Mouse (Mus musculus): Measurements from ENCODE around the gene Klf12. TPM values are rescaled to one million over a fixed set of nuclear protein-coding genes. Genes with fewer than 3 reads are reported as not detected.

The Klf12 gene
- polyA plus RNA-seq, 1 experiment from 2014 or later = 15.4 TPM

DNA sequence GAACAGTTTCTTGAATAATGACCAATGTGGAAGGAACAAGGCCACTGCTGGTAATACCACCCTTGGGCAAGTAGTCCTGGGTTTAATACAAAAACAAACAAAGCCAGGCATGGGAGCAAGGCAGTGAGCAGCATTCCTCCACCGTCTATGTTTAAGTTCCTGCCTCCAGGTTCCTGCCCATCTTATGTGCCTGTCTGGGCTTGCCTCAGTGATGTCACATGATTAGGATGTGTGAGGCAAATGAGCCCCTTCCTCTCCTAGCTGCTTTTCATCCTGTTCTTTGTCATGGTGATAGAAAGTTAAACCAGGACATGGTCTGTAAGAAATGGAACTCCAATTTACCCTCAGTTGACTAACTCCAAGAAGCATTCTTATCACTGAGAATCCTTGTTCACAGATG lies 16.4 kb upstream of the Klf12 start:
- WGBS = 82% methylated on average over 1 of the region's 1 CpGs

DNA sequence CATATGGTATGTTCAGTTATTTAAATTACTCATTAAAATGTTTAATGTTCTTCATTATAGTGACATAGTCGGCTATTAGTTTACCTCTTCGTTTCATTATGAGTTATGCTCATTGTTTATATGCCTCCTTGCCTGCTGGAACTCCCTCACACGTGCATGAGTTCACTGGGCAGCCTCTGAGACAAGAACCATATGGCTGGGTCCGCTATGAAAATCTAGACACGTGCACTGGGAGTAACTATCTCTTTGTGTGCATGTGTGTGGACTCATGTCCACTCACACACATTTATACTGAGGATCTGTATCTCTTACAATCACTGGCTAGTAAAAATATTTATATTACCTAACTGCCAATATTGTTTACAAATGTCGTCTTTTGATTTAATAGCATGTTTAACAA lies 14.4 kb upstream of the Klf12 start:
- DNase-seq (peak; percentile 77), ATAC-seq (ENCODE audit: insufficient read depth) (peak; percentile 95)

More for the DNA sequence above, 16.4 kb upstream of the Klf12 start:
- Histone ChIP-seq H3K9me3 (ENCODE audit: low read depth, low read length) (no peaks in the 10 kb centered on the region), H3K4me3 (ENCODE audit: low read depth, low read length) (no peak overlapping the region), H3K4me2 (no peak overlapping the region), H3K9ac (no peak overlapping the region), H3K4me1 (ENCODE audit: insufficient read depth) (no peaks in the 10 kb centered on the region), H3K36me3 (ENCODE audit: insufficient read depth) (no peaks in the 10 kb centered on the region), H3K27me3 (ENCODE audit: insufficient read depth, low read length) (no peaks in the 10 kb centered on the region), H3K27ac (ENCODE audit: low read depth) (no peak overlapping the region)
- DNase-seq (no peak), ATAC-seq (ENCODE audit: insufficient read depth) (no peak)
- TF ChIP-seq CTCF (IDR thresholded peaks at IDR 0.05; ENCODE audit: low read depth) = no peak

DNA sequence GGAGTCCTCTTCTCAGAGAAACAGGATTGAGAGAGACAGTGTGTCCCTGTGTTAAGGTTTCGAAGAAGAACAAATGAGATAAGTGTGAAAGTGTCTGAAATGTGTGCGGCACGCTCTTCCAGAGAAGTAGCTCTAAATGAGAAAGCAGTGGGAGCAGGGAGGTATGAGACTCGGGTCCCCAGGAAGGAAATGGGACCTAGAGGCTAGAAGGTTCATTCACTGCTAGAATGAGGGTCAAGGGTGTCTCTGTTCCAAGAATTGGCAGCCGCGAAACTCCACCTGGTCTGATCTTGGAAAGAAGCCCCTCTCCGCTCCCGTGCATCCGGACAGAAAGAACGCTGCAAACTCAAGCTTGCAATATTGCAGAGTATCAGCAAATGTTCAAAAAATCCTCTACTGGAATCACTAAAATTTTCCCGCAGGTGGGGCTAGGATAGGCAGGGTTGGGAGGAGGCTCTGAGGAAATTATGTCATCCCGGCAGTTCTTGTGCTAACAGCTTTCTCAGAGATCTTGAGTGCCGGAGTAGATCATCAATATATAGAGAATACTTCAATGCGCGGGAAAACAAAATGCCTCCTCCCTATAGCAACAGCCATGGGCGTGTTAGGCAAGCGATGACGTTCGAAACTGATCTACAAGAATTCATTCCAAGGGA lies 2.2 kb upstream of the Klf12 start:
- WGBS = 6% methylated on average over 19 of the region's 19 CpGs

More for the DNA sequence above, 14.4 kb upstream of the Klf12 start:
- no peak overlapping the region for H3K4me2 ChIP-seq
- no peak overlapping the region for H3K4me3 ChIP-seq (ENCODE audit: low read depth, low read length)
- WGBS = 31% methylated on average over 6 of the region's 6 CpGs
- no peaks in the 10 kb centered on the region for H3K36me3 ChIP-seq (ENCODE audit: insufficient read depth)
- TF ChIP-seq CTCF (IDR thresholded peaks at IDR 0.05; ENCODE audit: low read depth) = no peak
- no peak overlapping the region for H3K27ac ChIP-seq (ENCODE audit: low read depth)
- no peaks in the 10 kb centered on the region for H3K9me3 ChIP-seq (ENCODE audit: low read depth, low read length)
- H3K9ac ChIP-seq = no peak overlapping the region
- H3K27me3 ChIP-seq (ENCODE audit: insufficient read depth, low read length) = no peaks in the 10 kb centered on the region
- no peaks in the 10 kb centered on the region for H3K4me1 ChIP-seq (ENCODE audit: insufficient read depth)

DNA sequence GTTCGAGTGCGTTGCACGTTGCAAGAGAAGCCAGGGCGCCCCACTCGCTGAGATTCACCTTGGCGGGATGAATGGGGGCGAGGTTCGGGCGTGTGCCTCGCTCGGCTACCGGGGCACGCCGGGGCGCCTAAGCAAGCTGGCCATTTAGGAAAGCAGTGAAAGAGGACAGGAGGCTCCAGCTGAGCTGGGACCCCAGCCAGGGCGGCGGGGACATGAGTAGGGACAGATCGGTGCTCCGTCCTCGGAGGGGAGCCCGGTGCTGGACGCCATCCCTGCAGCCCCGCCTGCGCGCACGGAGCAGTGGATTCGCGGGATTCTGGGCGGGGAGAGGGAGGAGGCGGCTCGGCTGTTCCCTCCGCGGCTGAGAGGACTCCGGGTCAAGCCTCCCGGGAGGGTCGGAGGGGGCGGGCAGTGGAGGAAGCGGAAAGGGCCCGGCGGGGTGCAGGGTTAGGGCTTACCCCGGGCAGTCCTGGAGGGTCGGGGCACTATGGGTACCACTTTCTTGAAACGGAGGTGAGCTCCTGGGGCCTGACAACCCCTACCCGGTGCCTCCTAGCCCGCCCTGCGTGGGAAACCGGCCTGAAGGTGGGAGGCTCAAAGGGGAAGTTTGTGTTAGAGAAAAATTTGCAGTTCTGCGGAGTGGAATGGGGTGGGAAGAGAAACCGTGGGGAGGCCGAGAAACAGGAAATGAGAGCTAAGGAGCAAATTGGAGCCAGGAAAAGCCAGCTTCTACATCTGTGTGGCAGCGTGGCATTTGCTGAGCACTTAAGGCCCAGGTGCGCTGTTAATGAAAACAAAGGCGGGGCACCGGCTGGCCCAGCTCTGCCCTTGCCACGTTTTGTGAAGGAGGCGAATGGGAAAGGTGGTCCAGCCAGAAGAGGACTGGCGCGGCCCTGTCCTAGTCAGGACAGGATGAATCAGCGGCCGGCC lies 1.4 kb upstream of the Klf12 start:
- Histone ChIP-seq H3K27me3 (ENCODE audit: insufficient read depth, low read length) (no peaks in the 10 kb centered on the region), H3K4me1 (ENCODE audit: insufficient read depth) (peaks cover 5% of the 10 kb centered on the region; the same call in 1 of the 2 replicates), H3K9ac (peak overlapping the region; percentile 68), H3K27ac (ENCODE audit: low read depth) (peak overlapping the region; percentile 94), H3K4me3 (ENCODE audit: low read depth, low read length) (peak overlapping the region; percentile 66), H3K4me2 (peak overlapping the region; percentile 82), H3K9me3 (ENCODE audit: low read depth, low read length) (no peaks in the 10 kb centered on the region), H3K36me3 (ENCODE audit: insufficient read depth) (no peaks in the 10 kb centered on the region)
- no peak for TF ChIP-seq CTCF (IDR thresholded peaks at IDR 0.05; ENCODE audit: low read depth)
- DNase-seq (peak; percentile 82), ATAC-seq (ENCODE audit: insufficient read depth) (peak; percentile 44)
- under 1% methylated on average over 60 of the region's 60 CpGs for WGBS

More for the DNA sequence above, 2.2 kb upstream of the Klf12 start:
- ATAC-seq (ENCODE audit: insufficient read depth) = no peak
- Histone ChIP-seq H3K4me1 (ENCODE audit: insufficient read depth) (peaks cover 5% of the 10 kb centered on the region; the same call in 1 of the 2 replicates), H3K27me3 (ENCODE audit: insufficient read depth, low read length) (no peaks in the 10 kb centered on the region), H3K9me3 (ENCODE audit: low read depth, low read length) (no peaks in the 10 kb centered on the region), H3K27ac (ENCODE audit: low read depth) (peak overlapping the region; percentile 94), H3K4me3 (ENCODE audit: low read depth, low read length) (peak overlapping the region; percentile 66), H3K4me2 (peak overlapping the region; percentile 82), H3K9ac (peak overlapping the region; percentile 68), H3K36me3 (ENCODE audit: insufficient read depth) (no peaks in the 10 kb centered on the region)
- DNase-seq = peak; percentile 42
- no peak for TF ChIP-seq CTCF (IDR thresholded peaks at IDR 0.05; ENCODE audit: low read depth)

DNA sequence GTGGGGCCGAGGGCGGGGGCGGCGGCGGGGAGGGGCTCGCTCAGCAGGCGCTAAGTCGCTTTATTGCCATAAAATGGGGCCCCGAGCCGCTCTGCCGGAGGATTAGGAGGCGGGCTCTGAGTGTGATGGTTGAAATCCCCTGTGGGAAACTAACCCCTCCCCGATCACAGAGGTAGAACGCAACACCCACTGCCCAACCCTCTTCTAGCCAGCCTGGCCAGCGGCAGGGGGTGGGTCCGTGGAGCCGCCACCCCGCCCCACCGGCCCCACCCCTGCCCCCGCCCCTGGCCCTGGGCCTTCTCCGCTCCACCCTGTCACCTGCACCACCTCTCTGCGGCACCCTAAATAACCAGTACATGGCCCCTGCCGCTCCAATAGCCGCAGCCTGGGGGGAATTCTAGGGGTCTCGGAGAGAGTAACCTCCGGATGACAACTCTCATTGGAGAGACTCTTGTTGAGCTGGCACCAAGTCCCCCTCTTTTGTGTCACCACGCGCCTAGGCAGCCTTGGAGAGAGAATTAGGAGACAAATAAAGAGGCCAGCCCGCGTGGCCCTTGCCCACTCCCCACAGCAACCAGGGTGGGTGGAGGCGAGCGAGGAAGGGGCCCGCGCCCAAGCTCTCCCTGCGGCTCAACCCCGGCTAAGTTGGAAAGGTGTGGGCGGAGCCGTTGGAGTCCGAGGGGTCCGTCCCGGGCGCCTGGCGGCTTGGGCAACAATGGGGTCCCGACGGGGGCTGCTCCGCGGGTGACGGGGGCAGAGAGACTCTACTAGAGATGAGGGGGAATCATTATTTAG lies 579 bp upstream of the Klf12 start:
- peak overlapping the region; percentile 68 for H3K9ac ChIP-seq
- H3K4me3 ChIP-seq (ENCODE audit: low read depth, low read length) = peak overlapping the region; percentile 66
- no peaks in the 10 kb centered on the region for H3K9me3 ChIP-seq (ENCODE audit: low read depth, low read length)
- peak; percentile 92 for DNase-seq
- peak overlapping the region; percentile 82 for H3K4me2 ChIP-seq
- no peaks in the 10 kb centered on the region for H3K36me3 ChIP-seq (ENCODE audit: insufficient read depth)
- peak overlapping the region; percentile 94 for H3K27ac ChIP-seq (ENCODE audit: low read depth)
- 1% methylated on average over 45 of the region's 48 CpGs for WGBS
- peak; percentile 89 for ATAC-seq (ENCODE audit: insufficient read depth)
- no peak for TF ChIP-seq CTCF (IDR thresholded peaks at IDR 0.05; ENCODE audit: low read depth)
- peaks cover 5% of the 10 kb centered on the region; the same call in 1 of the 2 replicates for H3K4me1 ChIP-seq (ENCODE audit: insufficient read depth)
- H3K27me3 ChIP-seq (ENCODE audit: insufficient read depth, low read length) = no peaks in the 10 kb centered on the region

DNA sequence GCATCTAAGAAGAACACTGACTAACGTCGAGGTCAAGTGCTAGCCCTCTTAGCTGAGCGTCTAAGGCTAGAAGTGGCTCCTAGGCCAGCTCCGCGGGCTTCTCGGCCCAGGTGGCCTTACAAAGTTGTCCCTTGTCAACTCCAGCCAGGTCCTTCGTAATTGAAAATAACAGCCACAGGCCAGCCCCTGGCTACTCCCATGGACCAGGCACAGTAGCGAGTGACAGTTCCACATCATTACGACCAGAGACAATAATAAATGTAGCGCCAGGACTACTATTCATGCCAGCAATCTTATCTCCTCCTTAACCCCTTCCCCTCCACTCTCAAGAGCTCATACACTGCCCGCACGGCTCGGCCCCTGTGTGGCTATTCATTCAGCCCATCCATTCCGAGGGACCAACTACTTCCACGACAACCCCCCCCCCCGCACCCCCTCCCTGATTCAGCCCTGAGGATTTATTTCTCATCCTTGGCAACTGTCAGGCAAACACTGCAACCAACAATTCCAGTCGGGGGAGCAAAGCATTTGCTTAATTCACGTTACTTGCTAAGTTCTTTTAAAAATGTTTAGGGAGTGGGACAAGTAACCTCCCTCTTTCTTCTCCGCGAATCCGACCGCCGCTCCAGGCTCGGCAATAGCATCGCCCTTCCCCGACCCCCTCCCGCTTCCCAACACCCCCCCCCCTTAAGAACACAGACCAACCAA lies 914 bp downstream of the Klf12 start:
- Histone ChIP-seq H3K9ac (peak overlapping the region; percentile 68), H3K4me2 (peak overlapping the region; percentile 82), H3K36me3 (ENCODE audit: insufficient read depth) (no peaks in the 10 kb centered on the region), H3K4me3 (ENCODE audit: low read depth, low read length) (peak overlapping the region; percentile 66), H3K27me3 (ENCODE audit: insufficient read depth, low read length) (no peaks in the 10 kb centered on the region), H3K27ac (ENCODE audit: low read depth) (peak overlapping the region; percentile 94), H3K4me1 (ENCODE audit: insufficient read depth) (peaks cover 5% of the 10 kb centered on the region; the same call in 1 of the 2 replicates), H3K9me3 (ENCODE audit: low read depth, low read length) (no peaks in the 10 kb centered on the region)
- TF ChIP-seq CTCF (IDR thresholded peaks at IDR 0.05; ENCODE audit: low read depth) = no peak
- WGBS = under 1% methylated on average over 26 of the region's 27 CpGs
- DNase-seq (peak; percentile 69), ATAC-seq (ENCODE audit: insufficient read depth) (peak; percentile 3; the same call in 1 of the 2 replicates)
